In the genomic region with DNA sequence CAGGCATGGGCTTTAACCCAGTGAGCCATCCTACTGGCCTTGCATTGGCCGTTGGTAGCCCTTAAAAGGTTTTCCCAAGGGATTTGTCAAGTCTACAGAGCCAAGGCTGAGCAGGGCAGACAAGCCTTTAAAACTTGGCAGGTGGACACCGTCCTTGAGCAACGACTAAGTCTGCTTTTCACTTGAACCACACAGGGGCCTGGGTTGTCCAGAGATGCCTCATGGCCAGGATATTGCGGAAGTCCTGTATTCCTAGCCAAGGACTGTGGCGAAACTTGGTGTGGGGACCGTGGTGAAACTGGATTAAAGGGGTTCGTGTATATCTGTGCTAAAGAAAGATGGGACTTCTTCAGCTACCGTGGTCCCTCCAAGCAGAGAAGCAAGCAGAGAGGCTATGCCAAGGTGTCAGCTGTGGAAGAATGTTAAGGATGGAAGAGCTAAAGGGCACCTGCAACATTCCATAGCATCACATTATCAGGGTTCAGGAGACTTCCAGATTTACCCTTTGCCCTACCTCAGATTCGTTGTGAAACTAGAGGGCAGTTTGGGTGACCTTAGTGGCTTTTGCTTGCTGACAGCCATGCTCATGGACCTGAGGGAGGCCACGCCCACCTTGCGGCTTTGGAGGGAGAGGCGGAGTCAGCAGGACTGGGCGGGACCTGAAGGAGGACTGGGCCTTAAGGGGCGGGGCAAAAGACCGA, we compare ENCODE assay signal across 8 mouse cellular contexts. TPM values are rescaled to one million over a fixed set of nuclear protein-coding genes. Genes with fewer than 3 reads are reported as not detected.
DNase-seq lines count a peak whose midpoint lies in the region; ATAC-seq lines count a peak whose summit lies in the region.

No protein-coding gene starts in this region.

- peak overlapping the region; percentile 92 for H3K4me2 ChIP-seq in kidney, embryonic 16.5 days (replicated peaks; ENCODE audit: low read depth, low read length)
- peak overlapping the region; percentile 80 for H3K4me2 ChIP-seq in forebrain, embryonic 14.5 days (ENCODE audit: low read length)
- H3K4me2 ChIP-seq in limb, embryonic 12.5 days: peak overlapping the region; percentile 94

- ATAC-seq in kidney, embryonic 16.5 days (ENCODE audit: low FRiP score, low TSS enrichment): no peak; the same call in none of the 2 replicates
- ATAC-seq in forebrain, embryonic 14.5 days: peak; percentile 0; the same call in 1 of the 2 replicates
- peak; percentile 60 for ATAC-seq in limb, embryonic 12.5 days (ENCODE audit: insufficient number of reproducible peaks, insufficient read depth, low FRiP score, low TSS enrichment, low read depth)
- ATAC-seq in monocyte, adult 5-6 weeks (replicated peaks; ENCODE audit: insufficient number of reproducible peaks, low FRiP score, low TSS enrichment, poor library complexity, severe bottlenecking): peak; percentile 91

- H3K4me1 ChIP-seq in kidney, embryonic 16.5 days (ENCODE audit: insufficient read depth, low read length): peaks cover 5% of the 10 kb centered on the region
- H3K4me1 ChIP-seq in forebrain, embryonic 14.5 days (ENCODE audit: control insufficient read depth, insufficient read depth, low read length): 0 out of 2 replicates have a peak, but pooled peaks cover 3% of the 10 kb centered on the region
- no peaks in the 10 kb centered on the region; the same call in 1 of the 2 replicates for H3K4me1 ChIP-seq in limb, embryonic 12.5 days (replicated peaks)

- H3K9ac ChIP-seq in kidney, embryonic 16.5 days (replicated peaks; ENCODE audit: low read length): no peak overlapping the region
- H3K9ac ChIP-seq in forebrain, embryonic 14.5 days (ENCODE audit: low read length): no peak overlapping the region
- no peak overlapping the region for H3K9ac ChIP-seq in limb, embryonic 12.5 days (replicated peaks)

- no peaks in the 10 kb centered on the region for H3K9me3 ChIP-seq in kidney, embryonic 16.5 days (ENCODE audit: low read length)
- H3K9me3 ChIP-seq in forebrain, embryonic 14.5 days (replicated peaks; ENCODE audit: control insufficient read depth, low read length): no peaks in the 10 kb centered on the region
- no peaks in the 10 kb centered on the region for H3K9me3 ChIP-seq in limb, embryonic 12.5 days

- peak overlapping the region; percentile 83 for H3K4me3 ChIP-seq in kidney, embryonic 16.5 days (ENCODE audit: low read length)
- peak overlapping the region; percentile 73 for H3K4me3 ChIP-seq in forebrain, embryonic 14.5 days (ENCODE audit: low read depth, low read length)
- H3K4me3 ChIP-seq in limb, embryonic 12.5 days (replicated peaks): peak overlapping the region; percentile 81

- peak overlapping the region; percentile 25; the same call in 1 of the 2 replicates for H3K27ac ChIP-seq in kidney, embryonic 16.5 days (ENCODE audit: low read length)
- no peak overlapping the region for H3K27ac ChIP-seq in forebrain, embryonic 14.5 days (ENCODE audit: low read depth, low read length)
- no peak overlapping the region for H3K27ac ChIP-seq in limb, embryonic 12.5 days

- no peaks in the 10 kb centered on the region for H3K27me3 ChIP-seq in kidney, embryonic 16.5 days (ENCODE audit: insufficient read depth, low read length)
- peaks cover 7% of the 10 kb centered on the region; the same call in 1 of the 2 replicates for H3K27me3 ChIP-seq in forebrain, embryonic 14.5 days (replicated peaks; ENCODE audit: control insufficient read depth, insufficient read depth, low read length)
- peaks cover 4% of the 10 kb centered on the region; the same call in 1 of the 2 replicates for H3K27me3 ChIP-seq in limb, embryonic 12.5 days

- no peak for DNase-seq in kidney, adult 8-10 months
- DNase-seq in adrenal gland, adult 2 months: peak; percentile 86
- peak; percentile 22 for DNase-seq in forebrain, embryonic 14.5 days (ENCODE audit: low spot score)
- DNase-seq in left cerebral cortex, adult 8-10 months (ENCODE audit: low spot score in 2 of 2): no peak
- DNase-seq in layer of hippocampus, adult 9-10 months (ENCODE audit: low spot score): no peak

- WGBS in kidney, embryonic 16.5 days: 39% methylated on average over 15 of the region's 15 CpGs
- 40% methylated on average over 15 of the region's 15 CpGs for WGBS in forebrain, embryonic 14.5 days
- WGBS in limb, embryonic 12.5 days: 42% methylated on average over 15 of the region's 15 CpGs

- no peaks in the 10 kb centered on the region for H3K36me3 ChIP-seq in kidney, embryonic 16.5 days (ENCODE audit: insufficient read depth, low read length)
- H3K36me3 ChIP-seq in forebrain, embryonic 14.5 days (ENCODE audit: control insufficient read depth, insufficient read depth, low read length): no peaks in the 10 kb centered on the region
- H3K36me3 ChIP-seq in limb, embryonic 12.5 days: no peaks in the 10 kb centered on the region

RNA-seq across cellular contexts. Expression of gene Acsl1, which starts 0.6 kb away (rescaled TPM):
- polyA plus RNA-seq in kidney, embryonic 16.5 days (2015; fragmentation: Nextera tagmentation; extraction: Ambion mirVana): 20.6 and 21.3 TPM in 2 replicates
- total RNA-seq in adrenal gland, adult 2 months (2021): 100 to 1,000 TPM; 620 to 836 TPM
- 85.5 and 136 TPM in 2 replicates for polyA plus RNA-seq in adrenal gland, adult 2 months (2012; rRNA removed)
- 8.8 and 10.0 TPM in 2 replicates for polyA plus RNA-seq in forebrain, embryonic 14.5 days (2014; fragmentation: Nextera tagmentation; extraction: Ambion mirVana)
- 8.4 and 8.9 TPM in 2 replicates for polyA plus RNA-seq in limb, embryonic 12.5 days (2016; fragmentation: Nextera tagmentation; extraction: Ambion mirVana)
- total RNA-seq in monocyte, adult 5-6 weeks (2017): 48.7 to 59.9 TPM (median 49.7 TPM) in 3 replicates
- total RNA-seq in left cerebral cortex, adult 8-10 months (2022): 10 to 100 TPM; 50.1 to 55.8 (median 53.3) TPM

Comparison
In these comparisons a context has a peak if more than half of its experiments do, and no peak if none do; other contexts are left out.
1. DNase-seq: peak in adrenal gland, adult 2 months (single experiment) and forebrain, embryonic 14.5 days (single experiment); none in kidney, adult 8-10 months (0 of 2), left cerebral cortex, adult 8-10 months (0 of 2) and layer of hippocampus, adult 9-10 months (single experiment).
2. Peak in every context shown above with its lines, with median percentiles within 50 percentile points of each other: H3K4me2 ChIP-seq and H3K4me3 ChIP-seq.